Mouse (Mus musculus): ENCODE measurements at regions not wholly inside any gene's neighbourhood (a gene's known extent, or its start where the extent isn't known, plus 50 kb on each side); places are given as distances from the start of the nearest gene placed in this dataset.

DNA sequence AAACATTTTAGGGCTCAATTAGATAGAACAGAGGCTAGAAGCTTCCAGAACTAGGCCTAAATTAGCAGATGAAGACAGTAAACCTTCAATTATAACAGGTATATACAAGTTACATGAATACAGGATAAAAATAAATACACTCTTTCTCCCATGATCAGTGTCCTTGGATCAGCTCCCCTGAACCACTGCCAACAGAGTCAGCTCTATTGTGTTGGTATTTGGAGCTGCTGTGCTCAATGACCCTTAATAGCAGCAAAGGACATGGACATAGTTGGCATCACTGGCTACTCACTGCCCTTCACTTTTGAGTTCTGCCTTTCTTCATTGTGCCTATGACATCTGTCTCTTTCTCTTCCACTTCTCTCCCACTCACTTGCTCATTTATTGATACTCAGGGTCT is 639.1 kb upstream of the 4921530L21Rik start:
- no peak for DNase-seq (ENCODE audit: low spot score in 2 of 2)

DNA sequence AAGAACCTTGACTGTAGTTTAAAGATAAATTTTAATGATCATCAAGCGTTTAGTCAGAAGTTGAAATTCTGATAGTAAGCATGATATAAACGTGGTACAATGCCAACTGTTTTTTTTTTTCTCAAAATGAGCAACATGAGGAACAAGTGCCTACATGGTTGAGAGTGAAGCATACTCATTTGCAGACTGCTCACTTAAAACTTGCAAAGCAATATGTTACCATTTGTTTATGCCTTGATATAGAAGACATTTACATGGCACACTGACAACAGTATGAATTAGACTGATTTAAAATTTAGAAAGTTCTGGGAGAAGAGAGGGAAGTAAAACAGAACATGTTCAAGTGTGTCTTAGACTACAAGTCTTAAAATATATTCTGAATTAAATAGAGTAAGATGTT is 632.2 kb upstream of the 4921530L21Rik start:
- DNase-seq (ENCODE audit: low spot score in 2 of 2), result peak in 1 of 2 experiments; percentile 1

DNA sequence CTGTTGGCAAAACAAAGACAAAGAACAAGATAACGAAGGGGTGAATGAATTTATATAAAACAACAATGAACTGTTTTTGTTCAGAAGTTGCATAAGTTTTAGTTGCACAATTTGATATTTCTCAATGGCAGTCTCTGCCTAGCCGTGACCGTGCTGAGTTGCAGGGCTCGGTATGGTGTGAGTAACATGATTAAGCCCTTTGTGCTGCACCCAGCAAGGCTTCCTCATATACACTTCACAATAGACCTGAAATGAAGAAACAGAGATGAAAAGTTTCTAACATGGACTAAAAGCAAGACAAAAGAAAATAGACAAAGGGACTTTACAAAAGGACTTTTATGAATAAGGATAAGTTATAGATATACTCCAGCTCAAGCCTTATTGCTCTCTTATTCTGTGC is 624.9 kb upstream of the 4921530L21Rik start:
- DNase-seq (ENCODE audit: low spot score in 2 of 2), result no peak

DNA sequence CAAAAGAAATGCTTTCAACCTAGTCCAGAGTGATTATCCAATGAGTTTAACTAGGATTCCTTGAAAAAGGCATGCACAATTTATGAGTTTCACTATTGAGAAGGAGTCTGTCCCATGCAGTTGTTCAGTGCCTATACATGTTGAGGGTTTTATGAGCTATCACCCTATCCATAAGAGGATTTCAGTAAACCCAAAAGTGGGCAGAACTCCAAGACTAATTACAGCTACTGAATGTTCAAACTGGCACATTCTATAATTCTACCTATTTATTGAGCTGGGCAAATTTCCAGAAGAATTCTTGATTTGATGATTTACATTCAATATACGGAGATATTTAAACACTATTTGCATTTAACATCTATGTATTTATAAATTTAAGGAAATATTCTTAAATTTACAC is 599.6 kb upstream of the 4921530L21Rik start:
- DNase-seq (ENCODE audit: low spot score in 2 of 2), result no peak

DNA sequence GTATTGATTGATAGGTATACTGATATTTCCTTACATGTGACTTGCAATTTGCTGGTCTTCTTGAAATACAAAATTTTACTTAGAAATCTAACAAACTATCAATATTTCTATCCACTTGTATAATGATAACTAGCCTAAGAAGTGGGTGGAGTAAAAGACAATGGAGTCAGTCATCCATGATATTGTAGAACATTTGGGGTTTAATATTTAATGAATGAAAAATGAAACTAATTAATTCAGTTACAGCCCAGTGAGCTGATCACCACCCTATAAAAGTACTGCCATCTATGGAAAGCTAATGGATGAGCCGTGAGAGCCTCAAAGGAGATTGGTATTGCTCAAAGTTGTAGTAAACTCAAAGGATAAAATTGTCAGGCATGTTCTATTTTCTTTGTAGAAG is 599.0 kb upstream of the 4921530L21Rik start:
- no peak for DNase-seq (ENCODE audit: low spot score in 2 of 2)

- no peak for DNase-seq (ENCODE audit: low spot score in 2 of 2)
These were observed 566.7 kb upstream of the 4921530L21Rik start for GRCm38 (mm10) chr14:95314134-95314924.

- DNase-seq (ENCODE audit: low spot score in 2 of 2), result peak; percentile 77 to 91
These were observed 524.1 kb upstream of the 4921530L21Rik start for GRCm38 (mm10) chr14:95356968-95357367.
